Mouse (Mus musculus): Measurements from ENCODE around the gene Setd4. TPM values are rescaled to one million over a fixed set of nuclear protein-coding genes. Genes with fewer than 3 reads are reported as not detected.

Setd4 gene
- polyA plus RNA-seq, 1 experiment from 2014 or later: 18.0 TPM

DNA sequence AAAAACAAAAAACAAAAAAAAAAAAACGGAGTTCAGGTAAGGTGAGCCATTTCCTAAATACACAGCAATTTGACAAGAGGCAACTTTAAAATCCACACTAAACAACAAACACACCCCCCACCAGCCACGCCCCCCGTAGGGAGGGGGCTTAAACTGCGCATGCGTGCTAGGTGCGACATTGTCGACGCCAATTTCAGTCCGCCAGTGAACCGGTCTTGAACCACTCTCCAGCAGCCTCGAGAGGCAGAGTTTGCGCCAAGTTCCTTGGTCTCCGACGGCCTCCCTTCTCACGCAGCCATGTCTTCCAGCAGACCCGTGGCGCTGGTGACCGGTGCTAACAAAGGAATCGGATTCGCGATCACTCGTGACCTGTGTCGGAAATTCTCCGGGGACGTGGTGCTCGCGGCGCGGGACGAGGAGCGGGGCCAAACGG lies 3.8 kb upstream of the Setd4 start:
- Histone ChIP-seq H3K4me2 (peak overlapping the region; percentile 61), H3K9ac (replicated peaks) (peak overlapping the region; percentile 66), H3K4me1 (peaks cover 34% of the 10 kb centered on the region), H3K27ac (replicated peaks) (peak overlapping the region; percentile 85), H3K4me3 (replicated peaks) (peak overlapping the region; percentile 62), H3K9me3 (replicated peaks) (no peaks in the 10 kb centered on the region), H3K36me3 (peaks cover 25% of the 10 kb centered on the region), H3K27me3 (replicated peaks) (no peaks in the 10 kb centered on the region)
- ATAC-seq (ENCODE audit: low FRiP score): 0 out of 2 replicates have a peak, but pooled peaks have one; percentile 8
- WGBS: 0% methylated on average over 32 of the region's 32 CpGs

DNA sequence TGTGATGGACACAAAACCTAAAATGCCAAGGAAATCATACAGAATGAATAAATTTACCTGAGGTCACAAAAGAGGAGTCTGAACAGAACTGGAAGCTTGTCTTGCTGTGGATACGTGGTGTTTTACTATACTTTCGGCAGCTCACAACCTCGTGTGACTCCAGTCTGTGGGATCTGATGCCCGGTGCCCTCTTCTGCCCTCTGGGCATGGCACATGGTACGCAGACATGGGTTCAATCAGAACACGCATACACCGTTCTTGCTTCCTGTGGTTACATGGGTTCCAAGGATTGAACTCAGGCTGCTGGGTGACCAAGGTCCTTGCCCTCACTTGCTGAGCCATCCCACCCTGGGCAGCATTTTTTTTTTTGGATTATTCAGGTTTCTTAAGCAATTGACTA lies 2.3 kb upstream of the Setd4 start:
- H3K4me1 ChIP-seq: peaks cover 37% of the 10 kb centered on the region
- no peaks in the 10 kb centered on the region for H3K9me3 ChIP-seq (replicated peaks)
- H3K27me3 ChIP-seq (replicated peaks): no peaks in the 10 kb centered on the region
- H3K4me2 ChIP-seq: no peak overlapping the region
- WGBS: 88% methylated on average over 7 of the region's 7 CpGs
- H3K27ac ChIP-seq (replicated peaks): no peak overlapping the region
- H3K36me3 ChIP-seq: peaks cover 14% of the 10 kb centered on the region
- no peak overlapping the region for H3K9ac ChIP-seq (replicated peaks)
- H3K4me3 ChIP-seq (replicated peaks): no peak overlapping the region
- ATAC-seq (ENCODE audit: low FRiP score): no peak

DNA sequence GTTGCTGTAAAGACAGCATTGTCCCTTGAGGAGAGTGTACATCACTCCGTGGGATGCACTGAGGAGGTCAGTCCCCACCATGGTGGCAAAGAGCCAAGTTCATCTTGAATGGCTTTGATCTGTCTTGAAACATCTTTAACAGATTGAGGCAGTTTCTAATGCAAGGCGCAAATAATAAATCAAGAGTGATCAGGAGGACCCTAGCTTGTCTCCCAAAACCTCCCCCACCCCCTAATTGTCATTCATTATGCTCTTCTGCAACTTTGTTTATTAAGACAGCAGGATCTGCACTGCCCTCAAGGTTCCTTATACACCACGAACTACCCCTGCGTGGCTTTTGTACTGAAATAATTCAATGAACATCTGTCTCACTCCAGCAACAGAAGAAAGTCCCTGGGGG lies 1.7 kb upstream of the Setd4 start, which contains the start of gene Cbr1:
Gene Cbr1 (plus strand): TSS at position 301 of the 400 bp plus-strand sequence.
- 49% methylated on average over 4 of the region's 4 CpGs for WGBS
- H3K27me3 ChIP-seq (replicated peaks): no peaks in the 10 kb centered on the region
- peak within 1 kb of the TSS; percentile 75; the same call in 1 of the 2 replicates for H3K9ac ChIP-seq (replicated peaks)
- H3K4me1 ChIP-seq: peaks cover 37% of the 10 kb centered on the region
- no peak for ATAC-seq (ENCODE audit: low FRiP score)
- H3K4me2 ChIP-seq: peak within 1 kb of the TSS; percentile 94
- peak within 1 kb of the TSS; percentile 95 for H3K27ac ChIP-seq (replicated peaks)
- peak within 1 kb of the TSS; percentile 73 for H3K4me3 ChIP-seq (replicated peaks)
- H3K36me3 ChIP-seq: peaks cover 10% of the 10 kb centered on the region; the same call in 1 of the 2 replicates
- H3K9me3 ChIP-seq (replicated peaks): no peaks in the 10 kb centered on the region

DNA sequence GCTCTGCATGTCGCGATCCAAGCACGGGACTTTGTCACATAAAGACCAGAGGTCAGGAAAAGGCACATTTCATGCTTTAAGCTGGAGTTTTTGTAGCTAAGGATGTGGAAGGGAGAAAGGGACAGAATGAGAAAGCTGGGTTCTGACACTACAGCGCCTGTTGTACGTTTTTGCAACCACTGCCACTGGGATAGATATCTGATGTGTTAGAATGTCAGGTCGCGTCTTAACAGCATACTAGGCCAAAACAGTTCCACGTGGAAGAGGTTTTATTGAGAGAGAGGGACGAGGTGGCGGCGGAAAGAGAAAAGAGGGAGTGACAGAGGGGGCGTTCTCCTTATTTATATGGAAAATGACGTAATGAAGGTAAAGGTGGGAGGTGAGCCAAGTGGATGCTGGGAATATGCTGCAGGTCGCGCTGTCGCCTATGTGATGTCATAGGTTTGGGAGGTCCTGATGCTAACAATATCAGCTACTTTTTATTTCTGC lies 662 bp upstream of the Setd4 start:
- H3K4me2 ChIP-seq: peak overlapping the region; percentile 94

DNA sequence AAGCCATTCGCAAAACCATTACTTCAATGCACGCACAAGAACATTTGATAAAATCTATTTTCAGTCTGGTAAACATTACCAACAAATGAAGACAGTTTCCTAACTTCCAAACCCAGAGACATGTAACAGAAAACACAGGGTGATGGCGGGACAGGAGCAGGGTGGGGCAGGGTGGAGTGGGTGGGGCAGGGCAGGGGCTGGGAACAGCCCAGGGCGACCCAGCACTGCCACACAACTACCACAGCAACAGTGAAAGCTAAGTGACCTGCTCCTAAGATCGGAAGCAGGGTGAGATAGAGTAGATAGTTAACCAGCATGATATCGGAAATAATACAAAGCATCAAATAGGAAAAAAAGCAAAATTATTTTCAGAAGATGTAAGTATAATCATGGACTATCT lies 4.4 kb downstream of the Setd4 start:
- H3K9ac ChIP-seq (replicated peaks): no peak overlapping the region
- no peak overlapping the region for H3K4me2 ChIP-seq
- ATAC-seq (ENCODE audit: low FRiP score): no peak
- H3K36me3 ChIP-seq: peaks cover 29% of the 10 kb centered on the region
- no peaks in the 10 kb centered on the region for H3K9me3 ChIP-seq (replicated peaks)
- H3K4me3 ChIP-seq (replicated peaks): no peak overlapping the region
- peaks cover 10% of the 10 kb centered on the region for H3K4me1 ChIP-seq
- 88% methylated on average over 6 of the region's 6 CpGs for WGBS
- no peak overlapping the region for H3K27ac ChIP-seq (replicated peaks)
- H3K27me3 ChIP-seq (replicated peaks): no peaks in the 10 kb centered on the region

More for the DNA sequence above, 662 bp upstream of the Setd4 start:
- peaks cover 4% of the 10 kb centered on the region; the same call in 1 of the 2 replicates for H3K36me3 ChIP-seq
- peak overlapping the region; percentile 73 for H3K4me3 ChIP-seq (replicated peaks)
- H3K9ac ChIP-seq (replicated peaks): peak overlapping the region; percentile 75
- H3K27ac ChIP-seq (replicated peaks): peak overlapping the region; percentile 95
- H3K9me3 ChIP-seq (replicated peaks): no peaks in the 10 kb centered on the region
- ATAC-seq (ENCODE audit: low FRiP score): peak; percentile 14; the same call in 1 of the 2 replicates
- H3K4me1 ChIP-seq: peaks cover 32% of the 10 kb centered on the region
- WGBS: 3% methylated on average over 16 of the region's 16 CpGs
- no peaks in the 10 kb centered on the region for H3K27me3 ChIP-seq (replicated peaks)

DNA sequence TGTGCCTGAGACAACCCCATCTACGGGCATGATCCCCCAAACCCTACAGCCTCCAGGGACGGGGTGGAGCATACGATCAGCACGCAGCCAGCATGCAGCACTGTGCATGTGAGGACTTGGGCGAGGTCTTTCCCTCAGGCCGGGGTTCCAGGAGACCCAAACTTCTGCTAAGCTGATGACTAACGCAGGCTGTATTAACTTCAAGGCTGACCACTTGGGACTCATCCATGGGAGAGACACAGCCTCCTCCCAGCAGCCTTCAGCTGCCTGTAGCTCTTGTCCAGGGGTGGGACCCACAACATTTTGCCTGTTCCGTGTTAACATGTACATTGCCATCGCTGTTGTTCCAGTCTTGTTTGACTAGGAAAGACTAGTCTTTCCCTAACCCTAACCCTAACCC lies 6.3 kb downstream of the Setd4 start:
- no peaks in the 10 kb centered on the region for H3K9me3 ChIP-seq (replicated peaks)
- H3K27ac ChIP-seq (replicated peaks): no peak overlapping the region
- 95% methylated on average over 9 of the region's 9 CpGs for WGBS
- H3K9ac ChIP-seq (replicated peaks): no peak overlapping the region
- no peak for ATAC-seq (ENCODE audit: low FRiP score)
- no peaks in the 10 kb centered on the region for H3K27me3 ChIP-seq (replicated peaks)
- H3K4me1 ChIP-seq: 0 out of 2 replicates have a peak, but pooled peaks cover 1% of the 10 kb centered on the region
- no peak overlapping the region for H3K4me3 ChIP-seq (replicated peaks)
- H3K36me3 ChIP-seq: peaks cover 43% of the 10 kb centered on the region
- no peak overlapping the region for H3K4me2 ChIP-seq

DNA sequence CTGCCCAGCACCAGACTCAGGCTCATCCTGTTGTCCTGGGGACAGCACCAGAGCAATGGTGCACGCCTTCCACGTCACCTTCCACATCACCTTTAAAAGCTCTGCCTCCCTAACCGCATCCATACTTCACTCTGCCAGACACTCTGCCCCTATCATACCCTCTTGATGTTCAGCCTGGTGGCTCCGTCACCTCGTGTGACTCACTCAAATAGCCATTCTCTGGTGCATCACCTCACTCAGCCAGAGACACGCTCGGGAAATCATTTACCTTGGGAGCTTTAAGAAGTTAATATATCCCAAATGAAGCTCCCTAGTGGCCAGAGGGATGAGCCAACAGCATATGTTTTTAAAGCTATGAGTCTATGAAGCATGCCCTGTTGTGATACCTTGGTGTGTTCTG lies 7.1 kb downstream of the Setd4 start:
- no peaks in the 10 kb centered on the region for H3K27me3 ChIP-seq (replicated peaks)
- H3K4me1 ChIP-seq: no peaks in the 10 kb centered on the region
- no peak overlapping the region for H3K27ac ChIP-seq (replicated peaks)
- H3K4me3 ChIP-seq (replicated peaks): no peak overlapping the region
- peaks cover 43% of the 10 kb centered on the region for H3K36me3 ChIP-seq
- H3K9me3 ChIP-seq (replicated peaks): no peaks in the 10 kb centered on the region
- no peak for ATAC-seq (ENCODE audit: low FRiP score)
- 95% methylated on average over 7 of the region's 7 CpGs for WGBS
- H3K4me2 ChIP-seq: no peak overlapping the region
- no peak overlapping the region for H3K9ac ChIP-seq (replicated peaks)

DNA sequence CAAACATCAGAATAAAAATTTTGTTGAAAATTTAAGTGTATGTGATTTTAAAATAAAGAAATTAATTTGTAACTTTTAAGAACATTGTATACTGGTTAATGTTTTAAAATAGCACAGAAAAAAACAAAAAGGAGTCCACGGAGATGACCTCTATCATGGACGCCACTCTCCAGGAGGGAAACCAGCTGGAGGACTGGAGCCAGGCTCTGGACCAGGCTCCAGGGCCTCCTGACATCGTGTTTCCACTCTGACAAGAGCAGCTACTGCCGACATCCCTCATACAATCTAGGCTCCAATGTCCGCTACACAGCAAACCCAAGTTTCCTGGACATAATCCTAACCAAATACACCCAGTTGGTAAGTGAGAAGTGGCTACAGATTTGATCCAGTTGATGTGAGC lies 8.1 kb downstream of the Setd4 start:
- no peak for ATAC-seq (ENCODE audit: low FRiP score)
- Histone ChIP-seq H3K4me1 (no peaks in the 10 kb centered on the region), H3K27me3 (replicated peaks) (no peaks in the 10 kb centered on the region), H3K4me2 (no peak overlapping the region), H3K9ac (replicated peaks) (no peak overlapping the region), H3K27ac (replicated peaks) (no peak overlapping the region), H3K36me3 (peaks cover 48% of the 10 kb centered on the region), H3K9me3 (replicated peaks) (no peaks in the 10 kb centered on the region), H3K4me3 (replicated peaks) (no peak overlapping the region)
- 90% methylated on average over 5 of the region's 5 CpGs for WGBS

DNA sequence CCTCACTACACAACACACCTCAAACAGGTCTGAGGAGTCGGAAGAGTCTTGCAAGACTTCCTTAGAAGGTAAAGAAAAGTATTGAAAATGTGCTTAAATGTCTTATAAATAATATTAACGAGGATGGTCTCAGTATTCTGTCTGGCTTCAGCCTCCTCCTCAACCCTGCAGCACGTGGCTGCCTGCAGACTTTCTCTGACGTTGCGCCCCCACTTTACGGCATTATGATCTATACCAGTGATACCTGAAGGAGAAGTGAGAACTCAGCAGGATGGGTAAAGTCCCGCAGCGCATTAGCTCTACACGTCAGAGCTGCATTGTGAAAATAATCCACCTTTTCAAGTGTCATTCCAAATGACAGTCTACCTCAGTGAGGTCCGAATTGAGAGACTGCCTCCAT lies 9.4 kb downstream of the Setd4 start:
- Histone ChIP-seq H3K27me3 (replicated peaks) (no peaks in the 10 kb centered on the region), H3K4me3 (replicated peaks) (no peak overlapping the region), H3K4me1 (no peaks in the 10 kb centered on the region), H3K27ac (replicated peaks) (no peak overlapping the region), H3K9me3 (replicated peaks) (no peaks in the 10 kb centered on the region), H3K4me2 (no peak overlapping the region), H3K36me3 (peaks cover 60% of the 10 kb centered on the region), H3K9ac (replicated peaks) (no peak overlapping the region)
- ATAC-seq (ENCODE audit: low FRiP score): no peak
- 94% methylated on average over 10 of the region's 10 CpGs for WGBS

DNA sequence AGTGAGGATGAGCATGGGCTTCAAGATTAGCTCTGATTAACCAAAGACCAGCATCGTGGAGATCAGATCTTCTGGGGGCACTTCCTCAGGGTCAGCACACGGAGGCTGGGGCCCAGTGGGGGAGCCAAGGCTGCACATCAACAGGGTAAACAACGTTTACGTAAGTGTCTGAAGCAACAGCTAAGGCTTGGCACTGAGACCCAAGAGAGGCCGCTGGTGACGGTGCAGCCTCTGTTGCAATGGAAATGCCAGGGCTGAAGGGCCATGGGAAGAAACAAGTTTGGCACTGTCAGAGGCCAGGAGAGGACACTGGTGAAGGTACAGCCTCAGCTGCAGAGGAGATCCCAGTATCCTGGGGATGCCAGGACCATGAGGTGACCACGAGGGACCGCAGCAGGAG lies 10.5 kb downstream of the Setd4 start:
- Histone ChIP-seq H3K9me3 (replicated peaks) (no peaks in the 10 kb centered on the region), H3K4me3 (replicated peaks) (no peak overlapping the region), H3K9ac (replicated peaks) (no peak overlapping the region), H3K4me2 (no peak overlapping the region), H3K4me1 (no peaks in the 10 kb centered on the region), H3K27ac (replicated peaks) (no peak overlapping the region), H3K36me3 (peaks cover 57% of the 10 kb centered on the region), H3K27me3 (replicated peaks) (no peaks in the 10 kb centered on the region)
- WGBS: 91% methylated on average over 8 of the region's 8 CpGs
- ATAC-seq (ENCODE audit: low FRiP score): no peak

DNA sequence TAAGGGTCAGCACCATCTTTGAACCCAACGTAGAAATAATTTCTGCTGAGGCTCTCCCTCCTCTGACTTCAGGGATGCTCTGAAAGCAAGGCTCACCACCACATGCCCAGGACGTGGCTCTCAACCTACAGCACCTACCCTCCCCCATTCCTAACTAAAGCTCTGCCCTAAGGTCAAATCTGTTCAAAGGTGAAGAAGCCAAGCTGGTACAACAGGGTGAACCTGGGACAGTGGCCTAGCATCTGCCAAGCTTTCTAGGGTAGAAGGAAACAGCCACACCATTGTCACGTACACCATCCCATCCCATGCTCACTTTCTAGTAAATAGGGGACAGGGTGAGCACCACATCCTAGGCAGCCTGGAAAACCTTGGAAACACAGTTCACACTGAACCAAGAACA lies 11.2 kb downstream of the Setd4 start:
- Histone ChIP-seq H3K4me1 (no peaks in the 10 kb centered on the region), H3K4me2 (no peak overlapping the region), H3K27me3 (replicated peaks) (no peaks in the 10 kb centered on the region), H3K4me3 (replicated peaks) (no peak overlapping the region), H3K9ac (replicated peaks) (no peak overlapping the region), H3K36me3 (peaks cover 51% of the 10 kb centered on the region), H3K27ac (replicated peaks) (no peak overlapping the region), H3K9me3 (replicated peaks) (no peaks in the 10 kb centered on the region)
- WGBS: 100% methylated on average over 3 of the region's 3 CpGs
- no peak for ATAC-seq (ENCODE audit: low FRiP score)

DNA sequence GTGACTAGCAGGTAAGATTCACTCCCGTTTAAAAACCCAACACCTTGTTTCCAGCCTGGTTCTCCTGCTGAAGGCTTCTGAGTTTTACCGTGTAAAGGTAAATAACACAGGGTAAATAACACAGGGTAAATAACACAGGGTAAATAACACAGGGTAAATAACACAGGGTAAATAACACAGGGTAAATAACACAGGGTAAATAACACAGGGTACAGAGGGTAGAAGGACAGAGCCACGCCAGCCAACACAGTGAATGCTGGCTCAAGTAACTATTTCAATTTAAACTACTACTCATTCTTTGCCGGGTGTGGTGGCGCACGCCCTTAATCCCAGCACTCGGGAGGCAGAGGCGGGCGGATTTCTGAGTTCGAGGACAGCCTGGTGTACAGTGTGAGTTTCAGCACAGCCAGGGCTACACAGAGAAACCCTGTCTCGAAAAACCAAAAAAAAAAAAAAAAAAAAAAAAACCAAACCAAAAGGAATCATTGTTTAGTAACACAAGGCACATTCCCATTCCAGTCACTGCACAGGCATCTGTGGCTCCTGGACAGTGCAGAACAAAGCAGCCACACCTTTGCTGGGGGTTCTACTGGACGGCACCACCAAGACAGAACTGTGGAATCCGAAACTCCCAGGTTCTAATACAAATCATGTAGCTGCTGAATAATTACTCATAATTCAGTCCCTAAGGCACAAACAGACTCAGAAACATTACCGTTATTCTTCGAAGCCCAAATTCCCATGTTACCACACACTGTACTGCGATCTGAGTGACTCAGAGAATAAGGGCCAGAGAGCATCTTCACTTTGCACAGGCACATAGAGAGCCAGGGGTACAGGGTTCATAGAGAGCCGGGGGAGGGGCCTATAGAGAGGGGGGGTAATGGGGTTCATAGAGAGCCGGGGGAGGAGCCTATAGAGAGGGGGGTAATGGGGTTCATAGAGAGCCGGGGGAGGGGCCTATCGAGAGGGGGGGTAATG lies 12.1 kb downstream of the Setd4 start:
- no peaks in the 10 kb centered on the region for H3K4me1 ChIP-seq
- H3K9me3 ChIP-seq (replicated peaks): no peaks in the 10 kb centered on the region
- no peaks in the 10 kb centered on the region for H3K27me3 ChIP-seq (replicated peaks)
- H3K27ac ChIP-seq (replicated peaks): no peak overlapping the region
- no peak overlapping the region for H3K4me3 ChIP-seq (replicated peaks)
- no peak overlapping the region for H3K9ac ChIP-seq (replicated peaks)
- H3K4me2 ChIP-seq: no peak overlapping the region
- 93% methylated on average over 20 of the region's 20 CpGs for whole genome bisulfite sequencing
- H3K36me3 ChIP-seq: peaks cover 41% of the 10 kb centered on the region
- no peak for ATAC-seq (ENCODE audit: low FRiP score)
